Comparison of ENCODE assay signal across 18 mouse cellular contexts in the genomic region with DNA sequence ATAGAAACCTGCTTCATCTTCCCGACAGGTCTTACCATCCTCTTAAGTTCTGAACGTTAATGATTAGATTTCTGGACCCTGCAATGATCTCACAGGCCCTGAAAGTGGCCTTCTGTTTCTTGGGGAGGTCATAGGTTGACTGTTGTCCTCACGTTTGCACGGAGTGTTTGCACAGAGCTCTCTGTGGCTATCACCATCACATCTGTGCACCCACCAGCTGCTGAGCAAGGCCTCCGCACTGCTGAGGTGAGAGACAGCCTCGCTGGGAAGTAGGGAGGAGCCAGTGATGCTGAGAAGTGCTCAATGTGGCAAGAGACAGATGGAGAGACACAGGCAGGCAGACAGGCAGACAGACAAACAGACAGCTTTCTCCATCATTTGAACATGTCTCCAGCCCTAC. TPM values are rescaled to one million over a fixed set of nuclear protein-coding genes. Genes with fewer than 3 reads are reported as not detected.
"Had no signal": no experiment of that assay in that cellular context is flagged by ENCODE, and none has a peak within 500 bp of the region (broad histone marks: within the 10 kb centered on the region; RNA-seq: fewer than 3 reads in every experiment).

No protein-coding gene starts in this region.

- H3K27me3 ChIP-seq: neural tube, embryonic 12.5 days; neural tube, embryonic 13.5 days; neural tube, embryonic 15.5 days; stomach, embryonic 15.5 days had no signal

- H3K36me3 ChIP-seq: neural tube, embryonic 12.5 days; neural tube, embryonic 13.5 days; neural tube, embryonic 15.5 days; stomach, embryonic 15.5 days had no signal

- H3K4me3 ChIP-seq: neural tube, embryonic 12.5 days; neural tube, embryonic 13.5 days; neural tube, embryonic 15.5 days; stomach, embryonic 15.5 days had no signal

- H3K4me2 ChIP-seq: neural tube, embryonic 12.5 days; neural tube, embryonic 13.5 days; neural tube, embryonic 15.5 days; stomach, embryonic 15.5 days had no signal

- H3K9me3 ChIP-seq: neural tube, embryonic 12.5 days; neural tube, embryonic 13.5 days; neural tube, embryonic 15.5 days; stomach, embryonic 15.5 days had no signal

- H3K4me1 ChIP-seq: neural tube, embryonic 12.5 days; neural tube, embryonic 13.5 days; neural tube, embryonic 15.5 days; stomach, embryonic 15.5 days had no signal

- H3K9ac ChIP-seq: neural tube, embryonic 12.5 days; neural tube, embryonic 13.5 days; neural tube, embryonic 15.5 days; stomach, embryonic 15.5 days had no signal

- H3K27ac ChIP-seq: neural tube, embryonic 12.5 days; neural tube, embryonic 13.5 days; neural tube, embryonic 15.5 days; stomach, embryonic 15.5 days; stomach, postnatal 0 days had no signal

- DNase-seq: retina, postnatal 1 day; right cerebral cortex, adult 18-20 months; right cerebral cortex, postnatal 14 days; right cerebral cortex, postnatal 25 days; right cerebral cortex, postnatal 4 days; spleen, adult 18-20 months; thymus, adult 18-20 months; thymus, adult 2 months; thymus, postnatal 14 days; thymus, postnatal 25 days; thymus, postnatal 36 days; thymus, postnatal 4 days had no signal

RNA-seq across cellular contexts. Expression of a gene that starts 3.6 kb away (rescaled TPM):
- polyA plus RNA-seq: neural tube, embryonic 12.5 days; neural tube, embryonic 14.5 days; neural tube, embryonic 15.5 days had no signal
